8 mouse cellular contexts compared by ENCODE assay signal in the genomic region with DNA sequence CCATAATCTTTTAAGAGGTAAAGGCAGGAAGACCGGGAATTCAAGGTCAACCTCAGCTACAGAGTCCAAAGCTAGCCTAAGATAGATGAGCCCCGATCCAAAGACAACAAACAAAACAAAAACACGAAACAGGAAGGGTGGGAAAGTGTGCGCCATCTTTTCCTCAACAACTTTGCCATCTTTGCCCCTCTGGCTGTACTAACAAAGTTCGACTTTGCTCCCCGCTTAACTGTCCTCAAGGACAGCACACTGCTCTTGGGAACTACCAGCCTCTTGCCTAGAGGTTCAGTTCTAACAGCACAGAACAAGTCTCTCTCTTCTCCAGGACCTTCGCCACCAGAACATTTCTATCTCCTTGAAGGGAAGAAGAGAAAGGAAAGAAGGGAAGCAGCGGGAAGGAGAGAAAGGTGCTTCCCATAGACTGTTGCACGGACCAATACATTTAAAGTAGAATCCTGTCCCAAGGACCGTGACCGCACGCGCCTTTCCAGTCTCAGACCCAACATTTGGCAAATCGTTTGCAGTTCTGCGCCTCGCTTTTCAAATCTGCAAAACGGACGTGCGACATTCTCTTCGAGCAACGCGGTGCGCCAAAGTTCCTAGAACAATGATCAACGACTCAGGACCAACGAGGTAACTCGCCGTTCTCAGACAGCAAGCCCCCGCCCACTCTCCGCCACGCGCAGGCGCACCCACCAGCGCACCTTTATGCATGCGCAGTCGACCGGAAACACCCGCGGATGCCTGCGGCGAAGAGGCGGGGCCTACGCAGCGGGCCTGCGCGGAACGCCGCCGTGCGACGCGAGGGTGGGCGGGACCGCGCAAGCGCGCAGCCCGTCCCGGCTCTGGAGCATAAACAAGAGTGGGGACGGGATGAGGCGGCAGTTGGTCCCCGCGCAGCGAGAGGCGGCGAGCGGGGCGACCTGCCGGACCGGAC. TPM values are rescaled to one million over a fixed set of nuclear protein-coding genes. Genes with fewer than 3 reads are reported as not detected.
DNase-seq lines count a peak whose midpoint lies in the region; ATAC-seq and TF ChIP-seq lines count a peak whose summit lies in the region.

No protein-coding gene starts in this region.

- peaks cover 11% of the 10 kb centered on the region for H3K27me3 ChIP-seq in G1E (ENCODE audit: insufficient read depth, low read length)
- H3K27me3 ChIP-seq in forebrain, postnatal 0 days (ENCODE audit: insufficient read depth, low read length): no peaks in the 10 kb centered on the region
- no peaks in the 10 kb centered on the region for H3K27me3 ChIP-seq in lung, embryonic 16.5 days (ENCODE audit: control insufficient read depth, insufficient read depth, low read depth, low read length)

- H3K9me3 ChIP-seq in G1E (replicated peaks): no peaks in the 10 kb centered on the region
- H3K9me3 ChIP-seq in forebrain, postnatal 0 days (ENCODE audit: low read length): no peaks in the 10 kb centered on the region
- no peaks in the 10 kb centered on the region for H3K9me3 ChIP-seq in lung, embryonic 16.5 days (ENCODE audit: control insufficient read depth, low read length)

- 1% methylated on average over 69 of the region's 69 CpGs for WGBS in forebrain, postnatal 0 days
- WGBS in lung, embryonic 16.5 days: under 1% methylated on average over 58 of the region's 69 CpGs

- peaks cover 33% of the 10 kb centered on the region for H3K4me1 ChIP-seq in G1E (ENCODE audit: insufficient read depth, low read depth, low read length)
- peaks cover 12% of the 10 kb centered on the region for H3K4me1 ChIP-seq in forebrain, postnatal 0 days (ENCODE audit: insufficient read depth)
- H3K4me1 ChIP-seq in lung, embryonic 16.5 days (replicated peaks; ENCODE audit: control insufficient read depth, insufficient read depth, low read length): peaks cover 12% of the 10 kb centered on the region

- H3K36me3 ChIP-seq in G1E (replicated peaks): peaks cover 35% of the 10 kb centered on the region
- H3K36me3 ChIP-seq in forebrain, postnatal 0 days (ENCODE audit: insufficient read depth): peaks cover 10% of the 10 kb centered on the region
- peaks cover 10% of the 10 kb centered on the region for H3K36me3 ChIP-seq in lung, embryonic 16.5 days (ENCODE audit: control insufficient read depth, insufficient read depth, low read length)

- peak overlapping the region; percentile 71 for H3K9ac ChIP-seq in forebrain, postnatal 0 days
- H3K9ac ChIP-seq in lung, embryonic 16.5 days (ENCODE audit: low read length): peak overlapping the region; percentile 93

- peak overlapping the region; percentile 79 for H3K27ac ChIP-seq in forebrain, postnatal 0 days (ENCODE audit: low read depth, low read length)
- H3K27ac ChIP-seq in lung, embryonic 16.5 days (ENCODE audit: low read length): peak overlapping the region; percentile 90

- peak overlapping the region; percentile 99 for H3K4me3 ChIP-seq in G1E (ENCODE audit: low read depth, low read length)
- peak overlapping the region; percentile 78 for H3K4me3 ChIP-seq in forebrain, postnatal 0 days (ENCODE audit: low read depth, low read length)
- peak overlapping the region; percentile 94 for H3K4me3 ChIP-seq in lung, embryonic 16.5 days (ENCODE audit: low read length)

- no peak for TF ChIP-seq CTCF in G1E (IDR thresholded peaks at IDR 0.05; ENCODE audit: low read depth, low read length)
- TF ChIP-seq CTCF in forebrain, postnatal 0 days (IDR thresholded peaks at IDR 0.05; ENCODE audit: low read depth): no peak

- peak; percentile 91 for DNase-seq in G1E (ENCODE audit: low spot score)
- DNase-seq in cerebellum, adult 18-20 months: peak; percentile 97 to 99
- DNase-seq in forebrain, postnatal 0 days: peak; percentile 98
- peak; percentile 88 for DNase-seq in layer of hippocampus, adult 9-10 months (ENCODE audit: low spot score)
- DNase-seq in ovary, postnatal 10 days (ENCODE audit: low spot score): peak; percentile 91
- peak; percentile 98 for DNase-seq in thymus, postnatal 10 days (ENCODE audit: low spot score in 2 of 2)

- peak; percentile 87 for ATAC-seq in G1E (ENCODE audit: extremely low read depth, insufficient number of reproducible peaks, low FRiP score, poor library complexity, severe bottlenecking)
- ATAC-seq in forebrain, postnatal 0 days: peak; percentile 99
- peak; percentile 93 to 94 for ATAC-seq in hematopoietic stem cell, adult 5-6 weeks (replicated peaks in 1 of 2; ENCODE audit: insufficient read depth in 1 of 2, low FRiP score in 2 of 2, low TSS enrichment in 1 of 2, low read depth in 1 of 2, poor library complexity in 2 of 2, severe bottlenecking in 2 of 2)
- ATAC-seq in lung, embryonic 16.5 days (ENCODE audit: low read depth): peak; percentile 99

- H3K4me2 ChIP-seq in forebrain, postnatal 0 days (ENCODE audit: low read depth): peak overlapping the region; percentile 61
- H3K4me2 ChIP-seq in lung, embryonic 16.5 days (ENCODE audit: low read depth, low read length): peak overlapping the region; percentile 94

RNA-seq across cellular contexts. Expression of a gene that starts 1.5 kb away (rescaled TPM):
- total RNA-seq in G1E (2014; fragmentation: Nextera tagmentation) (42.7 and 44.0 TPM in 2 replicates), G1E (2017) (42.8 and 43.3 TPM in 2 replicates)
- 9.1 and 10.9 TPM in 2 replicates for polyA plus RNA-seq in G1E (2012)
- total RNA-seq in forebrain, postnatal 0 days (2014; rRNA removed): 62.5 and 68.0 TPM in 2 replicates
- polyA plus RNA-seq in forebrain, postnatal 0 days (2015; fragmentation: Nextera tagmentation; extraction: Ambion mirVana): 32.2 and 37.4 TPM in 2 replicates
- 44.5 and 53.7 TPM in 2 replicates for total RNA-seq in hematopoietic stem cell, adult 5-6 weeks (2017)
- polyA plus RNA-seq in lung, embryonic 16.5 days (2015; fragmentation: Nextera tagmentation; extraction: Ambion mirVana): 35.4 and 40.5 TPM in 2 replicates

RNA-seq across cellular contexts. Expression of a gene that starts 20.4 kb away (rescaled TPM):
- total RNA-seq in G1E (2014; fragmentation: Nextera tagmentation) (not detected in 2 replicates), G1E (2017) (0.12 and 0.16 TPM in 2 replicates)
- polyA plus RNA-seq in G1E (2012): 0.02 TPM in 1 of 2 replicates, not detected in the other
- 112 and 118 TPM in 2 replicates for total RNA-seq in forebrain, postnatal 0 days (2014; rRNA removed)
- polyA plus RNA-seq in forebrain, postnatal 0 days (2015; fragmentation: Nextera tagmentation; extraction: Ambion mirVana): 107 and 127 TPM in 2 replicates
- not detected in 2 replicates for total RNA-seq in hematopoietic stem cell, adult 5-6 weeks (2017)
- polyA plus RNA-seq in lung, embryonic 16.5 days (2015; fragmentation: Nextera tagmentation; extraction: Ambion mirVana): 0.55 and 0.93 TPM in 2 replicates

Comparison
In these comparisons a context has a peak if more than half of its experiments do, and no peak if none do; other contexts are left out.
1. Peak in every context shown above with its lines: DNase-seq, ATAC-seq, H3K4me3 ChIP-seq and H3K27ac ChIP-seq.
2. RNA of a gene that starts 20.4 kb away (total RNA-seq): 112 to 118 TPM in forebrain, postnatal 0 days; 0.12 to 0.16 TPM in G1E and not detected in hematopoietic stem cell, adult 5-6 weeks; every median in the first group is over 10 times any median in the second.